In the genomic region with DNA sequence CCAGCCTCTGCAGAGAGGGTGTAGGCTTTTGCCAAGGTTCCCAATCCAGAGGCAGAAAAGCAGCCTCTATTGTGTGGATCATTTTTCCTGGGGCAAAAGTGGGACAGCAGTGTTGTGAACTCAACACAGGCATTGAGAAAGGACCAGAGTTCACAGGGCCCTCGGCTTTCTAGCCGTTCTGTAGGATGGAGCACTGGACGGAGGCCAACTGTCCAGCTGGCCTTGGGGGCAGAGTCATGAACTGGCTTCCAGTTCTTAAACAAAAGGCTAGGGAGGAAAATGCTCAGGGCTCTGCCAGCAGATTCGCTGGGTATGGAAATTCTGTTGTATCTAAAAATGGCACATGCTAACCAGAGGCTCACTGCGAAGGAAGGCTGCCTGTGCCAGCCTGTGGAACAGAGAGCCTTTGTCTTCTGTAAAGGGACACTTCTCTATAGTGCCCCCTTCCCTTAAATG, we compare ENCODE assay signal across 9 mouse cellular contexts. TPM values are rescaled to one million over a fixed set of nuclear protein-coding genes. Genes with fewer than 3 reads are reported as not detected.
DNase-seq lines count a peak whose midpoint lies in the region; ATAC-seq and TF ChIP-seq lines count a peak whose summit lies in the region.
"Had no signal": no experiment of that assay in that cellular context is flagged by ENCODE, and none has a peak within 500 bp of the region (broad histone marks: within the 10 kb centered on the region; RNA-seq: fewer than 3 reads in every experiment).

No protein-coding gene starts in this region.

- 25% methylated on average over 5 of the region's 5 CpGs for WGBS in hindbrain, postnatal 0 days
- WGBS in lung, postnatal 0 days = 26% methylated on average over 5 of the region's 5 CpGs
- 46% methylated on average over 5 of the region's 5 CpGs for WGBS in stomach, embryonic 15.5 days

- peak; percentile 93 for ATAC-seq in hindbrain, postnatal 0 days
- peak; percentile 79 for ATAC-seq in lung, postnatal 0 days
- peak; percentile 60; the same call in 1 of the 2 replicates for ATAC-seq in stomach, embryonic 15.5 days (ENCODE audit: insufficient read depth, low FRiP score, low read depth)
- no peak for ATAC-seq in activated CD4-positive, CD25-positive, alpha-beta regulatory T cell, adult 4 months

- H3K36me3 ChIP-seq in hindbrain, postnatal 0 days (ENCODE audit: insufficient read depth, low read length) = no peaks in the 10 kb centered on the region
- no peaks in the 10 kb centered on the region for H3K36me3 ChIP-seq in lung, postnatal 0 days (ENCODE audit: insufficient read depth, low read length)
- H3K36me3 ChIP-seq in stomach, embryonic 15.5 days = no peaks in the 10 kb centered on the region
- H3K36me3 ChIP-seq: G1E had no signal

- H3K4me3 ChIP-seq in hindbrain, postnatal 0 days (ENCODE audit: low read length) = no peak overlapping the region
- no peak overlapping the region for H3K4me3 ChIP-seq in lung, postnatal 0 days (ENCODE audit: low read depth, low read length)
- H3K4me3 ChIP-seq in stomach, embryonic 15.5 days (replicated peaks) = no peak overlapping the region

- H3K4me1 ChIP-seq in hindbrain, postnatal 0 days (ENCODE audit: insufficient read depth, low read length) = no peaks in the 10 kb centered on the region; the same call in 1 of the 2 replicates
- peaks cover 3% of the 10 kb centered on the region; the same call in 1 of the 2 replicates for H3K4me1 ChIP-seq in lung, postnatal 0 days (ENCODE audit: insufficient read depth, low read depth, low read length)
- H3K4me1 ChIP-seq in stomach, embryonic 15.5 days = peaks cover 6% of the 10 kb centered on the region; the same call in 1 of the 2 replicates

- peak overlapping the region; percentile 71 for H3K27ac ChIP-seq in hindbrain, postnatal 0 days
- peak overlapping the region; percentile 80 for H3K27ac ChIP-seq in lung, postnatal 0 days (ENCODE audit: low read length)
- H3K27ac ChIP-seq in stomach, embryonic 15.5 days = peak overlapping the region; percentile 61; the same call in 1 of the 2 replicates

- no peak overlapping the region for H3K4me2 ChIP-seq in hindbrain, postnatal 0 days (ENCODE audit: low read depth, low read length)
- no peak overlapping the region for H3K4me2 ChIP-seq in lung, postnatal 0 days (replicated peaks; ENCODE audit: low read depth, low read length)
- no peak overlapping the region for H3K4me2 ChIP-seq in stomach, embryonic 15.5 days

- no peak overlapping the region for H3K9ac ChIP-seq in hindbrain, postnatal 0 days (replicated peaks; ENCODE audit: low read length)
- no peak overlapping the region for H3K9ac ChIP-seq in lung, postnatal 0 days (replicated peaks; ENCODE audit: low read depth)
- no peak overlapping the region for H3K9ac ChIP-seq in stomach, embryonic 15.5 days

- TF ChIP-seq CTCF in hindbrain, postnatal 0 days (IDR thresholded peaks at IDR 0.05; ENCODE audit: low read depth) = peak; percentile 11; the same call in 1 of the 2 replicates
- no peak for TF ChIP-seq CTCF in lung, postnatal 0 days (IDR thresholded peaks at IDR 0.05)

- no peaks in the 10 kb centered on the region for H3K9me3 ChIP-seq in hindbrain, postnatal 0 days (ENCODE audit: low read length)
- no peaks in the 10 kb centered on the region for H3K9me3 ChIP-seq in lung, postnatal 0 days (ENCODE audit: low read length)
- no peaks in the 10 kb centered on the region for H3K9me3 ChIP-seq in stomach, embryonic 15.5 days
- H3K9me3 ChIP-seq: G1E had no signal

- peak; percentile 52 for TF ChIP-seq EP300 in lung, postnatal 0 days (IDR thresholded peaks at IDR 0.05)

- no peaks in the 10 kb centered on the region for H3K27me3 ChIP-seq in hindbrain, postnatal 0 days (ENCODE audit: insufficient read depth, low read length)
- no peaks in the 10 kb centered on the region for H3K27me3 ChIP-seq in lung, postnatal 0 days (replicated peaks; ENCODE audit: insufficient read depth, low read length)
- no peaks in the 10 kb centered on the region for H3K27me3 ChIP-seq in stomach, embryonic 15.5 days (replicated peaks)

- peak; percentile 78 to 90 for DNase-seq in adrenal gland, adult (ENCODE audit: inconsistent age in 2 of 2, low spot score in 1 of 2)
- peak; percentile 90 to 95 for DNase-seq in cerebellum, postnatal 10 days
- DNase-seq in gastrocnemius, postnatal 25 days = peak; percentile 51
- DNase-seq in hindbrain, postnatal 0 days (ENCODE audit: low spot score) = peak; percentile 88
- DNase-seq in layer of hippocampus, postnatal 36 days = peak; percentile 57 to 70
- peak; percentile 77 for DNase-seq in lung, postnatal 0 days (ENCODE audit: low spot score)

RNA-seq across cellular contexts. Expression of a gene that starts 20.5 kb away (rescaled TPM):
- 10 to 100 TPM; 45.8 to 68.3 TPM for total RNA-seq in gastrocnemius, postnatal 25 days (2021)
- 31.4 and 47.2 TPM in 2 replicates for total RNA-seq in hindbrain, postnatal 0 days (2014; rRNA removed)
- polyA plus RNA-seq in hindbrain, postnatal 0 days (2015; fragmentation: Nextera tagmentation; extraction: Ambion mirVana) = 142 and 147 TPM in 2 replicates
- 10 to 100 TPM; 82.4 to 88.7 TPM for total RNA-seq in layer of hippocampus, postnatal 36 days (2021)
- 99.7 and 108 TPM in 2 replicates for polyA plus RNA-seq in lung, postnatal 0 days (2015; fragmentation: Nextera tagmentation; extraction: Ambion mirVana)
- polyA plus RNA-seq in stomach, embryonic 15.5 days (2015; fragmentation: Nextera tagmentation; extraction: Ambion mirVana) = 93.1 and 97.9 TPM in 2 replicates
- 10 to 100 TPM; 46.8 to 50.3 TPM for polyA plus RNA-seq in activated CD4-positive, CD25-positive, alpha-beta regulatory T cell, adult 4 months (2017; shearing (Covaris generic))
